Mouse (Mus musculus) E14TG2a.4 (cell line): ENCODE results near the gene Arl4c.

Source experiments
- CTCF ChIP-seq: conservative IDR thresholded peaks from 2 replicates; pipeline ENCODE4 v1.5.1; 2014; ENCODE audit warnings: low read length
- POU5F1 ChIP-seq: IDR thresholded peaks from 2 replicates; pipeline ENCODE4 v1.6.1; 2014; ENCODE audit warnings: low read length, borderline replicate concordance

- TF ChIP-seq CTCF (no peak), POU5F1 (no peak)
Observed at GRCm38 (mm10) chr1:88652682-88653081, 49.3 kb downstream of the Arl4c start.
